Mouse (Mus musculus): ENCODE results near the gene Dnajc30.
"Not testable (repeated sequence)": the region's sequence is repeated elsewhere in the genome, so short reads cannot be mapped to it uniquely, and the experiment has no call there.

The Dnajc30 gene

DNA sequence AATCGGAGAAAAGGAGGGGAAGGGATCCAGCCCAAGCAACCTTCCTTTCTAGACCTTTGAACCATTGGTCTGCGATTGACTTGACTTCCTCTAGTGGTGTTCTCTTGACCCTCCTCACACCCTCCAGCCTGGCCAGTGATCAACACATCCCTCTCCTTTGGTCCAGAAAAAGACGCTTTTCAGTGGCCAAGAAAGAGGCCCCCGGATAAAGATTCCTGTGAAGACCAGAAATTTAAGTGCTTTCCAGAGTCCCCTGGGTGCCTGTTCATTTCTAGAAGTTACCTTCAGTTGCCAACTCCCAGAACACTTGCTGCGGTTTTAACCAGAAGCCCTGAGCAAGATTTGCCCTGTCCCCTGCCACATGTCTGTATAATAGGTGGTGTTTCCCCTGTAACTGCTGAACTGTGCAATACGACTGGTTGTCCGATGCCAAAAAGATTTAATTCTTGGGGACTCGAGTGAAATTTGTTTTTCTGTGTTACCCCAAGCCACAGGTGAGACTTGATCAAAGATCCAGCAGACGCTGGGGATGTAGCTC, 976 bp downstream of the Dnajc30 start, which contains the start of gene Bud23:
Gene Bud23 (minus strand): TSS at position 51 of the 538 bp plus-strand sequence.
- DNase-seq: not testable (repeated sequence)

DNA sequence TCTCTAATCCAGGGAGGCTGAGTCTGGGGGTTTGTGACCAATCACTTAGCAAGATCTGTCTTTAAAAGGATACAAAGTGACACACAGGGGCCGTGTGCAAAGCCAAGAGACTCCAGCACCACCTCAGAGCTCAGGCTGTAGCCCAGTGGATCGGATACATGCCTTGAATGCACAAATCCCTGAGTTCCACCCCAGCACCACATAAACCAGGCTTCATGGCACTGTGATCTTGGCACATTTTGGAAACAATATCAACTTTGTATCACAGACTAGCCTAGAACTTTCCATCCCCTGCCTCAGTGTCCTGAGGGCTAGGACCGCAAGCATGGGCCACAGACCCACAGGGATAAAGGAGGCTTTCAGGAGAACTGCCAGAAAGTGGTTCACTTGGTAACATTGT, 2.0 kb downstream of the Dnajc30 start:
- DNase-seq: no peak

DNA sequence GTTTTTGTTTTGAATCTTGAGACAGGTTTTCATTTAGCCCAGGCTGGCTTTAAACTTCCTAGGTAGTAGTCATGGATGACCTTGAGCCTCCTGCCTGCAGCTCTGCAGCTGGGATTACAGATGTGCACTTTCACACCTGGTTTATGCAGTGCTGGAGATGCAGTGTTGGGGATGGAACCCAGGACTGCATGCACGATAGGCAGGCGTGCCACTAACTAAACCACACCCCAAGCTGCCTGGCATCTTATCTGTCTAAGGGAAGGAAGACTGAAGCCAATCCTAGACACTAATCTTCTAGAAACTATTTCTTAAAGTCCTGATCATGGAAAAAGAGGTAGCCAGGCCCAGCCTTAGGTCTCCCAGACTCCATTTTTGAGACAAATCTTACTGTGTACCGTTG, 6.4 kb downstream of the Dnajc30 start:
- DNase-seq: no peak

DNA sequence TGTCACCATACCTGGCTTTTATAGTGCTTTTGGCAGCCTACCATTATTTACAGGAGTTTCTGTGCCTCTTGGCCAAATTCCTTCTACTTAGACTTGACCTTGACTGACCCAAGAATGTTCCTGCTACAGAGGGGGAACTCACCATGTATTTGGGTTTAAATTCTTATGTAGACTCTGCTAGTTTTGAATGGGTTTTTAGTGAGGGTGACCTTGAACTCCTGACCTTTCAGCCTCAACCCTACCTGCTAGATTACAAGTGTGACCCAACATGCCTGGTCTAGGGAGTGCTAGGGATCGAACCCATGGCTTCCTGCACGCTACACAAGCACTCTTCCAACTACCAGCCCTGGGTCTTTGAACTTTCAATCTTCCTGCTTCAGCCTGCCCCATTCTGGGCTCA, 8.1 kb downstream of the Dnajc30 start:
- no peak for DNase-seq

DNA sequence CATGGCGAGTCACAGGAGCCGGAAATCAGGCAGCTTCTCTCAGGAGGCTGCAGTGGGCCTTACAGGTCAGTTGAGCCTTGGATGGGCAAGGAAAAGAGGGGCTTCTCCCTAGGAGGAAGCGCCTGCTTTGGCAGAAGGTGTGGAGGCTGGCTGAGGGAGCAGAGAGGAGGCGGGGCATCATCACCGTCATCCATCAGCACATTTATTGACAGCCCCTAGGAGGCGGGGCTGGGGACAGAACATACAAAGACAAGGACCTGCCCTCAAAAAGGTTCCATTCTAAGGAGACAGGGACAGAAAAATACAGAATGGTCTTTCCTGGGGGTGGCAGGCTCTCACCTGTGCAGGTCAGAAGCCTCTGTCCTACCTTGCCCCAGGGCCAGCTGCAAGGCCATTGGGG, 8.7 kb downstream of the Dnajc30 start:
- no peak for DNase-seq

DNA sequence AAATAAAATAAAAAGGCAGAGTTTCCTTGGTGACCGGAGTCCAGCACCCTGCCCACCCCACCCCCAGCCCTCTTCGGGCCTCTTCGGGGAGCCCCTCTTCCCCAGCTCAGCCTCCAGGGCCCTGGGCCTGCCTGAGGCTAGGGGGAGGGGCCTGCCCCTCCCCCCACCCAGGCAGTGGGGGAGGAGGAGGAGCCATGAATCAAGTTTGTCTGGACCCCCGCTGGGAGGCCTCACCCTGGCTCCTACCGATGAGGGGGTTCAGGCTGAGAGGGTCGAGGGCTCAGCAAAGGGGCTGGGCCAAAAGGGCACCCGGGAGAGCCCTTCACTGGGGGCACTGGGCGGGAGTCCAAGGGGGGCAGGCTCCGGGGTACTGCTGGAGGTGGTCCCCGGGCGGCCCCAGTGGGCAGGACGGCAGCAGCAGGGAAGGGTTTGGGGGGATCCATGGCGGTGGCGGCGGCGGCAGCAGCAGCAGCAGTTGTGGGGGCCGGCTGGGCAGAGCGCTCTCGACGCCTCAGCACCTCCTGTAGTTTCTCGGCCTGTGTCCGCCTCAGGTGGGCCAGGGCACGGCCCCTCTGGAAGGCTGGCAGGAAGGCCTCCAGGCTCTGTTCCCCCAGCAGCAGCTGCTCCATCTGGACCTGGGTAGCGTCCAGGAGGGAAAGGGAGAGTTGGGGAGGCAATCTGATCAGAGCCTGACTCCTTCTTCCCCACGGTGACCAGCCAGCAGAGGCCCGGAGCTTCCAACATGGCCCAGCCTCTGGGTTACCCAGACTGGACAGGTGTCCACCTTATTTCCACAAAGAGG, 9.5 kb downstream of the Dnajc30 start:
- DNase-seq: peak in 1 of 2 experiments; percentile 19

DNA sequence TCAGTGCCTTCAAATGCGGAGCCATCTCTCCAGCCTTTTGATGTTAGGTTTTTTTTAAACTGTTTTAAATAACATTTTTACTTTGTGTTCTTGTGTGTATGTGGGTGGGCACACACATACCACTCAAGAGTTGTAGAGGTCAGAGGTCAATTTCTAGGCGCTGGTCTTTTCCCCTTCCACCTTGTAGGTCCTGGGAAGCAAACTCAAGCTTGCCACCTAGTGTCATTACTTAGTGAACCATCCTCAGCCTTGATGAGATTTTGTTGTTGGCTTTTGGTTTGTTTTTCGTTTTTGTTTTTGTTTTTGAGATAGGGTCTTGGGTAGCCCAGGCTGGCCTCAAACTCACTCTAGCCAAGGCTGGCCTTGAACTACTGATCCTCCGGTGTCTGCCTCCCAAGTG, 11.7 kb downstream of the Dnajc30 start:
- no peak for DNase-seq

DNA sequence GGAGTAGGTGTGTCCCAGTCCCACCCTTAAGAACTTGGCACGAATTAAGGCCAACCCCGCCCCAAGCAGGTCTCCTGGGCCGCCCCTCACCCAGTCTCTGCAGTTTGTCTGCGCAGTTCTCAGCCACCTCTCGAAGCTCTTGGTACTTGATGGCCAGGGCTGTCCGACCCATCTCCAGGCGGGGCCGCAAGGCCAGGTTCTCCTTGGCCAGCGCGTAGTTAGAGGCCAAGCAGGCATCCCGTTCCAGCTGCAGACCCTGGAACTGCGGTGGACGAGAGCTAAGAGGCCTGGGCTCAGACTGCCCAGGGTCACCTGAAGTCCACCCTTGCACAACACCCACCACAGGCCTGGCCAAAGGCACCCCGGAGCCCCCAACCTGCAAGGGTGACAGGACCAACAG, 12.4 kb downstream of the Dnajc30 start:
- DNase-seq: peak in 1 of 2 experiments; percentile 13

DNA sequence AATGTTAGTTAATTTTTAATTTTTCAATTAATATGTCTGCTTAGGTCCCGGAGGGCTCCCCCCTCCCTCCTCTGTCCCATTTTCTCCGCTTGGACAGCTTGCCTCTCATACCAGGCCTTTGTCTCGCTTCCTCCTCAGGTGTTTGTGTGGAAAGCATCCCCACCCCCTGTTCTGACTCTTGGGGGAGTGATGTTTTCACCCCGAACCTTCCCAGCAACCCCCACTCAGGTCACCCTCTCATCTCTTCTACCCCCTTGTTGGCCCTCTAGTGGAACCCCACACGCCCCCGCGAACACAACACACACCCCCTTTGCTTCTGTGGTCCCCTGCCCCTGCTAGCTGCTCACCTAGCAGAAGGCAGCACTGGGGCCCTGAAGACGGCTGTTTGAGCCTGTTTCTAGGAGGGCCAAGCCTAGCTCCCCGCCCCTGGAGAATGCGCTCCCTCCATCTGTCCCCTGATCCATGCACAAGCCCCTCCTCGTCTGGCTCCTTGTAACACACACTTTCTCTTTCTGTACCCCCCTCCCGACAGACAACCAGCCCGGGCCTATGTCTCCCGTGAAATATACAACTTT, 13.0 kb downstream of the Dnajc30 start:
- peak; percentile 37 for DNase-seq

DNA sequence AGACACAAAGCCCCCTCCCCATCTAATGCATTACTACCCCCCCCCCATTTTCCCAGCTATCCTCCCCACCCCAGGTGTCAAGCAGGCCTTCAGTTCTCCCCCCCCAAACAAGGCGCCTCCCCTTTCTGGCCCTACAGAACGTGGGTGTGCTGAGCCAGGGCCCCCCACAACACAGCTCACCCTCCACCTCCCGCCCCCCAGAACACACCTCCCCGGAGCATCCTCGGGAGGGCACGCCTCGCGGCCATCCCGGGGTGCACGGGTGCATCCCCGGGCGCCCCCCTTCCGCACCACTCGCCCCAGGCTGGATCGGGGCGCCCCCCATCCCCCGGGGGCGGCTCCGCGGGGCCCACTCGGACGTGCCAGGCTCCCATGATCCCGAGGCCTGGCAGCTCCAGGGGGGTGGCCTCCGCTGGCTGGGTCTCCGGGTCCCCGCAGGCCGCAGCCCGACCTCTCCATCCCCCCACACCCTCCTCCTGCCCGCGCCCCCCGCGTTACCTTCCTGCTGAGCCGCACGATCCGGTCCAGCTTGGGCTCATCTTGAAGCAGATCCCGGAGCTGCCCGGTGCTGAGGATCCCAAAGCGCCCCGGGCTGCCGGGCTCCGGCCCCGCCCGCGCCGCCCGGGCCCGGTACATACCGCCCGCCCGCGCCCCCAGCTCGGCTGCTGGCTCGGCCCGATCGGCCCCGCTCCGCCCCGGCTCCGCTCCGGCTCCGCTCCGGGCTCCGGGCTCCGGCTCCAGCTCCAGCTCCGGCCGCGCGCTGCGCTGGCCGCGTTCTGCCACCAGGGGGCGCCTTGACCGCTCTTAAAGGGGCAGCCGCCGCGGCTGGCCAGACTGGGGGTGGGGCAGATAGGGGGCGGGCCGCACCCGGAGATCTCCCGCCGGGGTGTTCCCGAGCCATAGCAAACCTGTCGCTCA, 13.8 kb downstream of the Dnajc30 start, which contains the start of gene Vps37d:
Gene Vps37d (minus strand): TSS at position 703 of the 918 bp plus-strand sequence.
- DNase-seq: peak; percentile 91 to 99

DNA sequence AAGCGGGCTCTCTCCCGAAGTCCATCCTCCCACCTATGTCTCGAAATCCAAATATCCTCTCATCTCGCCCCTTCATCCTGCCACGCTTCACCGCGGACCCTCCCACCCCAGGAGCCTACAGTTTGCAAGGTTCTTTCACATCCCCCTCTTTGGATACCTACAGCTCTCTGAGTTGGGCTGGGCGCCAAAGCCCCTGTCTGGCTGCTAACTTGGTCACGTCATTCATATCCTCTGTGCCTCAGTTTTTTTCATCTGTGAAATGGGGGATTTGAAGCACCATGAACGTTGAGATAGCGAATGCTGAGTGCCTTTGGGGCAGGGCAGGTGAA, 14.4 kb downstream of the Dnajc30 start:
- no peak for DNase-seq

DNA sequence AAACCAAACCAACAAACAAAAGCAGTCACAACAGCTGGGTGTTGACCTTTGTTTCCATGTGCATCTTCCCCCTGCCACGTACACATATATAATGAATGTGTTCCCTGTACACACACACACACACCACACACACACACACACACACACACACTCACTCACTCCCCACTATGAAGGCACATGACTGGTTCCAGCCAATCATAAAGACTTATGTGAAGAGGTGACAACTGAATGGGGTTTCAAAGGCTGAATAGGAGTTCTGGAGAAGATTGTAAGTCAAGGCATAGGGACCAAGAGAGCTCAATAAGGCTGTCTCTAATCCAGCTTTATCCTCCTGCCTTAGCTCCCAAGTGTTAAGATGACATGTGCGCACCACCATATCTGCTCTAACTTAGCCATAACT, 15.6 kb downstream of the Dnajc30 start:
- no peak for DNase-seq

DNA sequence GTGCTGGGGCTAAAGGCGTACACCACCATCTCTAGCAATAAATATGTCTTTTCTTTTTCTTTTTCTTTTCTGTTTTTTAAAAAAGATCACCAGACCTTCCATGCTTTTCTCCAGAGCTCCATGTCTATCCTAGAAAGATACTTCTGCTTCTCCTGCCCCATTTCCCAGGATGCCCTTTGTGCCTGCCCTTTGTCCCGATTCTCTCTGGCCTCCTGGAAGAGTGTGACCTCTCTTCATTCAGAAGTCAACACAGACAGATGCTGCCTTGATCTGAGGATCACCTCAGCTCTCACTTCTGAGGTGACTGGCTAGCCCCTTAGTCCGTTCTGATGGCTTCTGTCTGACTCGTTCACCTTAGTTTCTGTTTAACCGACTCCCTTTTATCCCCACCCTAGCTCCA, 16.5 kb downstream of the Dnajc30 start:
- DNase-seq: no peak

DNA sequence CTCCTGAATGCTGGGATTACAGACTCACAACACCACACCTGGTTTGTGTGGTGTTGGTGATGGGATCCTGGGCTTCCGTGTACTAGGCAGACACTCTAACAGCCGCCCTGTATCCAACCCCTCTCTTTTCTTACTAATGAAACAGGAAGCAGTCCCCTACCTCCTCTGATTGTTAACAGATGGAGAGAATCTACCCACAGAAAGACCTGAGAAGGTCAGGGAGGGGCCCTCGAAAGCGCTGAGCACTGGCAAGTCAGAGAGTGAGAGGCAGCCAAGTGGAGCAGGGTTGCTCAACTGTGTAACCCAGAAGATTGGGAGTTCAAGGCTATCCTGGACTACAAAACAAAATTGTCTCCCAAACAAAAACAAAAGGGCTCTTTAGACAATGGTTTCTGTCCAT, 22.9 kb downstream of the Dnajc30 start:
- DNase-seq: no peak

DNA sequence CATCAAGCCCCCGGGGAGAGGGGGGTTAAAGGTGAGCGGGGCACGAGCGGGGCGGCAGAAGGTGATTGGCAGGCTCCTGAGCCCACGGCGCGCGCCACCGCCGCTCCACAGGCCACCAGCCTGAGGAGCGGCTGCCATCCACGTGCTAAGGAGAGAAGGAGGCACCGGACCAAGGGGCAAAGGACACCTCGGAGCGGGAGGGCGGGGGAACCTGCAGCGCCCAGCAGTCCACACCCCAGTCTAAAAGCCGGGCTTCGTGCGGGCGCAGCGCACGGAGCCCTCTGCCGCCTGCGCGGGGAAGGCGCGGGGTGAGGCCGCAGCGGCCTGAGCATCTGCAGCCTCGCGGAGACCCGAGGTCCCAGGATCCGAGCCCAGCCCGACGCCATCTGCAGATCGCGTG, 25.7 kb downstream of the Dnajc30 start, which contains the start of gene Mlxipl:
Gene Mlxipl (plus strand): TSS at position 238 of the 400 bp plus-strand sequence.
- DNase-seq: no peak

DNA sequence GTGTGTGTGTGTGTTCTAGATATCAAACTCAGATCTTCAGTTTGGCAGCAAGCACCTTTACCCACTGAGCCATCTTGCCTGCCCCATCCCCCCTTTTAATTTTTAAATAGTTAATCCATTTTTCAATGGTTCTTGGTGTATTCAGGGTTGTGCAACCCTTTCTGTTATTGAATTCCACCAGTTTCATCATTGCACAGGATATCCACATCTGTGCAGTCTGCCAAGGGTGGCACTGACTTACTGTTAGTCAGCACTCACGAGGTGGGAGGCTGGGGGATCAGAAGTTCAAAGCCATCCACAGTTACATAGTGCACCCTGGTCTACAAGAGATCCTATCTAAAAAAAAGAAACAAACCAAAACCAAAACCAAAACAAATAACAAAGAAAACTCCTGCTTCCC, 37.0 kb downstream of the Dnajc30 start:
- DNase-seq: no peak

DNA sequence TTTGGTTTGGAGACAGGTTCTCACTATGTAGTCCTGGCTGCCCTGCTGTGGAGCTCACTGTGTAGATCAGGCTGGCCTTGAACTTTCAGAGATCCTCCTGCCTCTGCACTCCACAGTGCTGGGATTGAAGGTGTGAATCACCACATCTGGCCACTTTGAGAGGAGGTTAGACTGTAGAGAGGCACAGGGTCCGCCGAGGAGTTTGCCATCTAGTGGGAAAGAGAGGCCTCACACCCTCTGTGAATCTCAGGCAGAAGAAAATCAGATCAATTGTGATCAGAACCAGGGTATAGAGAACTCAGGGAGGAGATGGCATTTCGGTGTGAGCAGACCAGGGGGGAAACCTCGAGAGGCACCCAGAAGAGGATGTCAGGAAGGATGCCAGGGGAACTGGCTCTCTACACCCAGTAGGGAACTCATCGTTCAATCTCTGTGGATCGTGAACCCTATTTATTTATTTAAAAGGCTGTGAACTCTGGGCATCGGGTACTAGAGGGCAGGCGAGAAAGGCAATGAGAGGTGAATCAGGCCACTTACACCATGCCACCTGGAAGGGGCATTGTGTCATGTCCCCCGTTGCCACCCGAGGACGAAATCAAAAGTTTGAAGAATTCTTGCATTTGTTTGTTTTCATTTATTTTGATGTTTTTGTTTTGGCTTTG, 40.1 kb downstream of the Dnajc30 start:
- no peak for DNase-seq

DNA sequence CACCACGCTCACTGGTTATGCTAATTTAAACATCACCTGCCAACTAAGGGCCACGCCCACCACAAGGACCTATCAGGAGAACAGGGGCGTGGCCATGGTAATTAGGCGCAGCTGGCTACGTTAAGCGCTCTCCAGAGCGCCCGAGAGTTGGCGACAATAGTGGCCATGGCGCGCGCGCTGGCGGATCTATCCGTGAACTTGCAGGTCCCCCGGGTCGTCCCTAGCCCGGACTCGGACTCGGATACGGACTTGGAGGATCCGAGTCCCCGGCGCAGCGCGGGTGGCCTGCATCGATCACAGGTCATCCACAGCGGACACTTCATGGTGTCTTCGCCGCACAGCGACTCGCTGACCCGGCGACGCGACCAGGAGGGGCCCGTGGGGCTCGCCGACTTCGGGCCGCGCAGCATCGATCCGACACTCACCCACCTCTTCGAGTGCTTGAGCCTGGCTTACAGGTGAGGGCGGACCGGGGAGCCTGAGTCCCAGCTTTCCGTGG, 42.8 kb downstream of the Dnajc30 start:
- peak; percentile 28 to 39 for DNase-seq

DNA sequence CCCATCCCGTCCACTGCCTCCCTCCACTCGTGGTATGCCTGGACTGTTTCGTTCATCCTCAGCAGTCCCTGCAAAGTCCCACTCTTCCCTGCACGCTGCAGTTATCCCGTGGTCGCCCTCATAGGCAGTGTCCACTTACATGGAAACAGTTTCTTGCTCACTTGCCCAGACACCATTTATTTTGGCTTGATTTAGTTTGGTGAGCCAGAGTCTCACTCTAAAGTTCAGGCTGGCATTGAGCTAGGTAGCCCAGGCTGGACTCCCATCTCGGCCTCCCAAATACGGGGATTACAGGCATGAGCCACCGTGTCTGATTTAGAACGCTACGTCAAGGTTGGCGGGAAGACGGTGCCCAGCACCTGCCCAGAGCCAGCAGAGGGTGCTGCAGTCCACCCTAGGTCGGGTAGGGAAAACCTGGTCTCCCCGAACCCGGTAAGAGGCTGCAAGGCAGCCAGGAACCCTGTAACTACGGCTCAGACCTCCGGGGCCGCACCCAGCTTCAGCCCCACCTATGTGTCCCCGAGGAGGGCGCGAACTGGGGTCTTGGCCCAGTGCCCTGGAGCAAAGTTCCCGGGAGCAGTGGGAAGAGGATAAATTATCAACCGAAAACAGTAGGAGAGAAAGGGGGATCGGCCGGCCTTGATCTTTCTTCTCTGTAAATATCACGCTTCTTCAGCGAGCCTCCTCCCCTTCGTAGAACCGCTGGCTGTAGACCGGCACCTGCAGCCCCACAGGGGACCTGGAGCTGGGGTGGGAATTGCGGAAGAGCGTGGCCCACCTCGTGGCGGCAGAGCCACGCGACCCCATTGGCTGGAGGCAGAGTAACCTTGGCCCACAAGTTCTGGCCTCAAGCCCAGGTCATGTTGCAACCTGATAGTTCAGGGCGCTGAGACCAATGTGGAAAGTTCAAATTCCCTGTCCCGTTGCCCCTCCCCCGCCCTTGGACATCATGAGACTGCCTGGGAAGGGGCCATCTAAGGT, 43.8 kb downstream of the Dnajc30 start:
- DNase-seq: peak; percentile 59 to 62

DNA sequence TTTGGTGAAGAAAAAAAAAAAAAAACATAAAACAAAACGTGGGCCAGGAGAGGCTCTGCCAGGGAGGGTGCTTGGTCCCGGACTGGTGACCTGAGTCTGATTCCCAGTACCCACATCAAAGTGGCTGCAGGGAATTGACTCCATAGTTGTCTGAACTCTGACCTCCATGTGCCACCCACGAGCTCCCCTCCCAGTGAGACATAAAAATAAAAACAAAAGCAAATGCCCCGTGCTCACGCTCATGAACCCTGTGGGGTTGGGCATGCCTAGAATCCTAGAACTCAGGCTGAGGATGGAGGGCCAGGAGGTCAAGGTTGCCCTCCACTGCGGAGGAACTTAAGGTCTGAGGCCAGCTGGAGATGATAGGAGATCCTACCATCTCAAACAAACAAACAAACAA, 45.0 kb downstream of the Dnajc30 start:
- DNase-seq: no peak

DNA sequence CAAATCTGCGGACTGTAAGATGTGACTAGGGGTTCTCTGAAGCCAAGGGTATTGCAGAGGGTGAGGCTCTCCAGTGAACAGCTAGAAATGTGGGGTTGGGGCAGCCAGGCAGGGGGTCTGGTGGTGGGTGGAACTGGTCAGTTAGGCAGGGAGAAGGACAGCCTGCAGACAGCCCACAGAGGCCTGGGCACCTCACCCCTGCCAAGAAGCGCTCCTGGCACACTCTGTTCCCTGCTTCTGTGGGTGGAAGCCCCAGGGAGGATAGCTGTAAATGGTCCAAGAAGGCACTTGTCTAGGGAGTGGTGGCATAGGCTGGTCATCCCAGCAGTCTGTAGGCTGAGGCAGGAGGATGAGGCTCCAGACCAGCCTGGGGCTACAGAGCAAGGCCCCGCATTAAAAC, 45.4 kb downstream of the Dnajc30 start:
- no peak for DNase-seq
